Mouse (Mus musculus) embryonic fibroblast, embryonic 13.5 days (primary cell): ENCODE data around the gene Cdhr5.

Source experiments
- CTCF ChIP-seq: IDR thresholded peaks from 2 replicates; pipeline ENCODE4 v1.5.1; 2011; ENCODE audit warnings: mild to moderate bottlenecking, control low read depth, low read length, moderate library complexity, borderline replicate concordance; ENCODE audit not compliant: insufficient read depth
- POLR2A ChIP-seq: IDR thresholded peaks from 2 replicates; pipeline ENCODE4 v1.6.1; 2011; ENCODE audit warnings: low read depth, mild to moderate bottlenecking, control low read depth, low read length, moderate library complexity

DNA sequence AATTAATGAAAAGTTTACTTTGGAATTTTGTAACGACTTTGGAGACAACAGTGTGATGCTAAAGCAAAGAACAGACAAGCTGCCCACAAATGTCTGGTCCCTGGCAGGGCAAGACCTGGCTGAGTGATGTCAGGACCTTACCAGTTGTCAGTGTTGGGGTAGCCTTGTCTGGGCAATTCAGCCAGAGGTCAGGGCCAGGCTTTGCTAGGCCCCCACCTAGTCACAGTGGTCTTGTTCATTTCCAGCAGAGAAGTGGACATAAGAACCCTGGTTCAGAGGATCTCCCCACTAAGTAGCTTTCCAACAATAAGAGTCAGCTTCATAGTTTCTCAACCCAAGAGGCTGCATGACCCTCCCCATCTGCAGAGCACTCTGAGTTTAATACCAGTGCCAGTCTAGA lies 56.2 kb downstream of the Cdhr5 start:
- TF ChIP-seq CTCF = no peak
- no peak for TF ChIP-seq POLR2A
